Mouse (Mus musculus): ENCODE measurements around the gene Maats1.

Gene Maats1

DNA sequence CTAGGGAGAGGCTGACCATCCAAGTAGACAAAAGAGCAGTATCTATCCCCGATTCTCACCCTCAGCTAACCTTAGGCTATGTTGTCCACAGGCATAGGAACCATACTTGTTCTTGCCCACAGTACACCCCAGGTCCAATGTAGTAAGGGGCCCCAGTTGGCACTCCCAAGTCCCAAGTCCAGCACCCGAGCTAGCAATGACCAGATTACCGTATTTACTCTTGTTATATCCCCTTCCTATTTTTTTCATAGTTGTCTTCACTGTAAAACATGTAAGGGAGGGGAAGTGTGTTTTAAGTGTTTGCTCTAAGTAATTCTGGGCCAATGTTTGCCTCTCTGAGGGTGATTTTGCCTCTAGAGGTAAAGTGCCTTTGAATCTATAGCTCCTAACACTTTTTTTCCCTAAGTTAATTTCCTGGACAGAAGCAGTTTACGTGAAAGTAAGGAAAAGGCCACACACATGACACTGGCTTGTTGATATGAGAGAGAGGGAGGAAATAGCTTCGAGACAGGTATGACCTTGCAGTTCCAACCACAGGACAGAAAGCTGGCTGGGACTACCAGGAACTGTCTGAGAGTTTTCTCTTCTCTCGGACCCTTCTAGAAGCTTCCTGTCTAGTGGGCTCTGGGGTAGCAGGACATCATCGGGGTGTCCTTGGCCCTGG, 47.1 kb downstream of the Maats1 start, which contains the start of gene Nr1i2:
Nr1i2 (minus strand) TSS at position 140 of the 664 bp plus-strand sequence.
- DNase-seq (ENCODE audit: low spot score in 2 of 2) = no peak

DNA sequence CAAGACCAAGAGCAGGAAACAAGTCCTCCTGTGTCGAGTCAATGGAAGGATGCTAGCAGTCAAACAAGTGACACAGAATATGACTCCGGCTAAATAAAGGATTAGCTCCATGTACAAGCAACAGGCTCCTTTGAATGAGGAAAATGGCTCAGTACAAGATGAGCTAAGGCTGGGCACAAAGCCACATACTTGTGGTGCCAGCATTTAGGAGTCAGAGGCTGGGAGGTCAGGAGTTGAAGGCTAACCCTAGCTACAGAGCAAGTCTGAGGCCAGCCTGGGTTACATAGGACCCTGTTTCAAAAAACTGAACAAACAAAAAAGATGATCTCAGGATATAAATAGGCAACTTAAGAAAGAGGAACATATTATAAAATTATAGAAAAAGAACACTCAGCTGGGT, 51.8 kb downstream of the Maats1 start:
- DNase-seq (ENCODE audit: low spot score in 2 of 2) = no peak

DNA sequence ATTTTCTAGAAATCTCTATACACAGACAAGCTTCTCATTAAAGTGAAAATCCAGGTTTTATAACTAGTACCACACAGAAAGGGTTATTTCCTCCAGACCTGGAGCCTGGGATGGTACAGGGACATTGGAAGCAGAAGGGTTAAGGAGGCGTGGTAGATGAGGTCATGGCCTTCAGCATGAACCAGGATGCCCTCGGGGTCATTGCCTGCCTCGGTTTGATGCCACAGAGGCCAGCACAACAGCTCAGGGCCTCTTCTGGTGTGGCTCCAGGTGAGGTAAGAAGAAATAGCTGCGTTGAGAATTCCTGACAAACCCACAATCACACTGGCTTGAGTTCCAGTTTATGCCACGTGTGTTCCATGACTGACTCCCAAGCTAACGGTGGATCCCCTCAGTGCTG, 53.1 kb downstream of the Maats1 start:
- no peak for DNase-seq (ENCODE audit: low spot score in 2 of 2)

DNA sequence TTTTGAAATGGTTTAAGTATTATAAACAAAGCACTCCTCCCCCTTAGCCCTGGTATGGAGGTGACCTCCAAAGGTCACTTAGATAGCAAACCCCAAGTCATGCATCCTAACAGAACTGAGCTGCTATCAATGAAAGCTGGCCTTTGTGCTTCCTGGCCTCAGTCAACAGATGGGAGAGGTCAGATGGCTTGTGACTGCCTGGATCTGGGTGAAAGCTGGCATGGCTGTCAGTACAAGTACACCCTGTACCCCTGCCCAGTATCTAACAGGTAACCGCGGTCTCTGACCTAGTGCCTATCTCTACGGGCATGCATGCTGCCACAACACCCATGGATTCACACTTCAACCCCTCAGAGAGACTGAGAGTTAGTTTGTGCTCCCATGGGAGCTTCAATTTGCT, 54.2 kb downstream of the Maats1 start:
- no peak for DNase-seq (ENCODE audit: low spot score in 2 of 2)

DNA sequence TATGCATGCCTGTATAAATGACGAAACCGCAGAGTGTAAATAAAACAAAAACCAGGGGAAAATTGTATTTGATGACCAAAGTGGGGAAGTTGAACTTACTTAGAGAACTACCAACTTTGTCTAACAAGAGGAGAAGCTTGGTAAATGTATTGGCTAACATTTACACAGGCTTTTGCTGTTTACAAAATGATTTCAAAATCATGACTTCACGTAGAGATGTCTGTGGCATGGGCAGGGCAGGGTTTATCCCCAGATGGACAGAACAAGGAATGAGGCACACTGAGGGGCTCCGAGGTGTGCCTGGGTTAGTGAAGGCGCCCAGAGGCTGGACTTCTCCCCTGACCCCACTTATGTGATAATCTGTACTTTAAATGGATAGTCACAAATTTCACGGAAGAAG, 54.6 kb downstream of the Maats1 start:
- DNase-seq (ENCODE audit: low spot score in 2 of 2) = no peak

DNA sequence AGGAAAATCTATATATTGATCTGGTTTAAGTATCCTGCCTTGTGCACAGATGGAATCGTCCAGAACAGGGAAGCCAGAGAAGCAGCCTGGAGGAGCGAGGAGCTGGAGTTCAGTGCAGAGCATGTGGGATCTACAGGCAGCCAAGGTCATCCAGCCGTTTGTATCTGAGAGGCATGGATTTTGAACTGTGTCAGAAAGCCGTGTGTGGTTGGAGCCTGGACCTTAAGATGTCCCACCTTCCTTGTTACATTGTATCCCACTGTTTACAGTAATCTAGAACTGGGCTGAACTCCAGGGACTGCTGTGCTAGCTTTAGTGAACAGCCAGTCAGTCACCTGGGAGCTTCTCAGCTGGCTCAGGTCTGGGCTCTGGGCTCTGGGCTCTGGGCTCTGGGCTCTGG, 55.4 kb downstream of the Maats1 start:
- no peak for DNase-seq (ENCODE audit: low spot score in 2 of 2)

DNA sequence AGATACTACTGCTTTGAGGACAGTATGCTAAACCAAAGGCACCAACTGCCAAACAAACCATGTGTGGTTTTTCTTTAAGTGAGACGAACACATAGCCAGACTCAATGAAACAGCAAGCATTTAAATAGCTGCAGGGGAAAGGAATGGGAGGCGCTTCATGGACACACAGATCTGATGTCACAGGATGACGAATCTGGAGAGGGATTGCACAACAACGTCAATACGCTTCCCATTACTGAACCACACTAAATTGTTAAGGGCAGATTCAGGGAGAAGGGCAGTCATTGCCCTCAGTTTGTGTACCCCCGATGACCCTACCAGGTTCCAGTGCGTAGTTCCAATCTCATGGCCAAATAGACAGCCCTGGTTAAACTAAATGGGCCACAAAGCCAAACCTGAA, 56.1 kb downstream of the Maats1 start:
- no peak for DNase-seq (ENCODE audit: low spot score in 2 of 2)

DNA sequence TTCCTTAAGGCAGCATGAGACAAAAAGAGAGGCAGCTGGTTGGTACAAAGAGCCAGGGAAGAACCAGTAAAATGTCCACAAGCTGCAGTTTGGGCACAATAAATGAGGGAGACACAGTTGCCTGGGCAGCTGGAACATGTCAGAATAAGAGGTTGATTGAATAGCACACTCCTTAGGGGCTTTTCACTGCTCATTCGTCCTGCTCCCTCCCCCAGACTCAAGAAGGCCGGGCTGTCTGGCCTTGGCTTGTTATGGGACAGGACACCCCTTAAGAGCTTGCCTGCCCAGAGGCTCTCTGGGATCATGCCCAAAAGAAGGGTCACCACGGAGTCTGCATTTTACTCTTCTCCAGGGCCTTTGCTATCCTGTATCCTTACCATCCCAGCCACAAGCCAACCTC, 58.6 kb downstream of the Maats1 start:
- no peak for DNase-seq (ENCODE audit: low spot score in 2 of 2)

DNA sequence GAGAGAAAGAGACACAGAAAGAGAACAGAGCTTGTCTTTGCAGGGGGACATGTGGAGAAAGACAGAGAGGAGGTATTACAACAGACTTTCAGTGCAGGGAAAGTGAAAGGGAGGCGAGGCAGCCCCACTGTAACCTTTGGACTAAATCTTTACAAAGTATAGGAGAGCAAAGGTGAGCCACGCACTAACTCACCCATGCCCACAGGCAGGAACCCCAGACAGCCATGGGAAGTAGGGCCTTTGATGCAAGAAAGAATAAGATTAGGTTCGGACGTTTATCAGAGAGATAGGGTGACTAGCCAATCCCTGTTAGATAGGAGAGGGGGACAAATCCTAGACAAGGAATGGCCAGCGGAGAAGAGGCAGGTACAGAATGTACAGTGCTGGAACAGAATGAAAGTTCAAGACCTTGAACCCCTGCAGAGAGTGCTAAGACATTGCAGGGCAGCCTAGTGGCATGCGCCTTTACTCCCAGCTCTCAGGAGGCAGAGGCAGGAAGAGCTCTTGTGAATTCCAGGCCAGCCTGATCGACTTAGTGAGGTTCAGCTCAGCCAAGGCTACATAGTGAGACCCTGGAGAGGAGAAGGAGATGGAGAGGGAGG, 59.3 kb downstream of the Maats1 start:
- no peak for DNase-seq (ENCODE audit: low spot score in 2 of 2)

DNA sequence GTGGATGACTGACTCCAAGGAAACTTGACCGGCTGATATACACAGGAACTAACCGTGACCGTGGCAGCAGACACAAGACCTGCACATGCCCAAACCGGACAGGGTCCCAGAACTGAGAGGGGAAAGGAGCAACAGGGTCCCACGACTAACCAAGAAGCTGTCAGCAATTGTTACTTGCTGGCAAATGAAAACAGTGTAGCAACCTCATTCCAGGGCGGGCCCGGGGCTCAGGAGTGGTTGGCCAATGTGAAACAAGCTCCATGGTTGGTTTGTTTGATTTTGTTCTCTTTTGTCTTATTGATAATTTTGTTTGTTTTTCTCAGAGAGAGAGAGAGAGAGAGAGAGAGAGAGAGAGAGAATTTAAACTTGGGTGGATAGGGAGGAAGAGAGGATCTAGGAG, 61.0 kb downstream of the Maats1 start:
- DNase-seq (ENCODE audit: low spot score in 2 of 2) = no peak

DNA sequence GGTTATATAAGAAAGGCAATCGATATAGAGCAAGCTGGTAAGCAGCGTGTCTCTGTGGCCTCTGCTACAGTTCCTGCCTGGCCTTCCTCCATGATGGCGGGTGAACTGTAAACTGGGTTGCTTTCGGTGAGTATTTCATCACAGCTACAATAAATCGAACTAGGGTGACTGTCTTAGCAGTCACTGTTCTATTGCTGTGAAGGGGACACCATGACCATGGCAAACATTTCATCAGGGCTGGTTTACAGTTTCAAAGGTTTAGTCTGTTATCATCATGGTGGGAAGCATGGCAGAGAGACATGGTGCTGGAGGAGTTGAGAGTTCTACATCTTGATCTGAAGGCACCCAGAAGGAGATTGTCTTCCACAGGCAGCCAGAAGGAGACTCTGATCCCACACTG, 62.1 kb downstream of the Maats1 start:
- DNase-seq (ENCODE audit: low spot score in 2 of 2) = no peak

DNA sequence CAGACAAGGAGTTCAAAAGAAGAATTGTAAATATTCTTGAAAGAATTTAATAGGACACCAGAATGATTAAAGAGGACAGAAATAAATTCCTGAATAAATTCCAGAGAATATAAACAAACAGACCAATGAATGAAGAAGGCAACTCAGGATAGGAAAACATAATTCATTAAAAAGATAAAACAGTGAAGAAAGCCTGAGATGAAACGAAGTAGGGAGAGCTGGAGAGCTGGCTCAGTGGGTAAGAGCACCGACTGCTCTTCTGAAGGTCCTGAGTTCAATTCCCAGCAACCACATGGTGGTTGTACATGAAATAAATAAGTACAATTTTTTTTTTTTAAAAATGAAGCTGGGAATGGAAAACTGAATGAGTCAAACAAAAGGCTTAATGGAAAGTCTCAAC, 67.2 kb downstream of the Maats1 start:
- no peak for DNase-seq (ENCODE audit: low spot score in 2 of 2)

DNA sequence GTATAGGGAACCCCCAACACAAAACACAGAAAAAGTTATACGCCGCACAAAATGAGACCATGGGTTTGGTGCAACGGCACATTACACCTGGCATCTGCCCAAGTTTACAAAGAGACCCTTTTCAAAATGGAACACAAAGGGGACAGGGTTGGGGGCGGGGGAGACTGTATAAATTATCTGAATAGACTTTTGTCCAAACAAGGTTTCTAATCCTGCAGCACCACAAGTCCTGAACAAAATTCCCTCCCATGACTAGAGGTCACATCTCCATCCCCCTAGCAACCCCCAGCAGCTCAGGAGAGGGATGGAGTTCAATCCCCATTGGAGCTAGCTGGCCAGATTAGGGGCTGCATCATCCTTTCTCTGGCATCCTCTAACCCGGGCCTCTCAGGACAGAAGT, 69.5 kb downstream of the Maats1 start:
- no peak for DNase-seq (ENCODE audit: low spot score in 2 of 2)

DNA sequence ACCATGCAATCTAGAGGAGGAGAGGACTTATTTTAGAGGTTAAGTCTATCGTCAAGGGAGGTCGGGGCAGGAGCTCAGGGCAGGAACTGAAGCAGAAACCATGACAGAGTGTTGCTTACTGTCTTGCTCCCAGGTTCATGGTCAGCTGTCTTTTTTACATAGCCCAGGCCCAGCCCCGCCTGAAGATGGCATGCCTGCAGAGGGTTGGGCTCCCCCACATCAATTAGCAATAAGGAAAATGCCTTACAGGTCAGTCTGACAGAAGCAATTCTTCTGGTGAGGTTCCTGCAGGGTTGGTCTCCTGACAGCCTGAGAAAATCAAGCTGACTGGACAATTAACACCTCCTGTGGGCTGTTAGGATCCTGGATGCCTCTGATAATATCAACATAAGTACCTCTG, 70.3 kb downstream of the Maats1 start:
- DNase-seq (ENCODE audit: low spot score in 2 of 2) = no peak

DNA sequence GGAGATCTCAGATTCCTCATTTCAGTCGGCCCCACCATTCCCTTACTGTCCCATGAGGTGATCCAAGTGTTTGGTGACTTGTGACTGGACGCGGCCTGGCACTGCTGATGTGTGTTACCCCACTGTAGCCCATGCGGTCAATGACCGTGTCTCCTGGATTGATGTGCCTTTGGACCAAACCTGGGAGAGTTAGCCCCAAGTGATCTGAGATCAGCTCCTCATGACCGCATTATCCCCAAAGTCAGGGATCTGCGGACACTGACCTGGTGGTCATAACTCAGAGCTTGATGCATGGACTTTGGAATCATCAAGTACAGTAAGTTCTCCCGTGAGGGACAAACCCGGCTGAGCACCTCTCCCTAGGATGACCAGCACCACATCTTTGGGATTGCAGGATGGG, 86.0 kb downstream of the Maats1 start:
- DNase-seq (ENCODE audit: low spot score in 2 of 2) = no peak

DNA sequence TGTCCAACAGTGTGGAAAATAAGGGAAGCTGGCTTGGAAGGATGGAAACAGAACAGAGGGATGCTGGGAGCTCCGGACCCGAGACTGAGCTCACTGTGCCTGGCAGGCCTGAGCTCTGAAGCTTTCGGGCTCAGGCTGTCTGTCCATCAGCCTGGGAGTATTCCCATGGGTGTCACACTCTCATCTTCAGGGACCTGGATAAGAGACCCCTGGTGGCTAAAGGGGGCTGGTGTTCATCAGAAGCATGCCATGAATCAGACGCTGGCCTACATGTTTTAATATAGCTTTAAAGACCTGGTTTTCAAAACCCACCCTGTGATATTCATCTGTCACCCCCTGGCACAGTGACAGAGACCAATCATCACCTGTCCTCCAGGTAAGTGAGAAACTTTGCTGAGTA, 86.8 kb downstream of the Maats1 start:
- DNase-seq (ENCODE audit: low spot score in 2 of 2) = no peak

DNA sequence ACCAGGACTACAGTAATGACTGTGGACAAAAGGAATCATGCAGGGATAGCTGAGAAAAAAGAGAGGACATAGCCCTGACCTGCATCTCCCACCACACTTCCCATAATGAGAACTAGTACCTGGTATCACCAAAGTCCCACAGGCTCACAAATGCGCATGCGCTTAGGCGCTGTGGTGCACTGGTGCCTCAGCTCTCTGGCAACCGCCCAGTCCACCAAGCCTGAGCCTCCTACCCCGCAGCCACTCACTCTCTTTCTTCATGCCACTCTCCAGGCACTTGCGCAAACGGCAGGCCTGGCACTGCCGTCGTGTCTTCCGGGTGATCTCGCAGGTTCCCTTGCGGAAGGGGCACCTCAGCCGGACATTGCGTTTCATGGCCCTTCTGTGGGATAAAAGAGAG, 87.9 kb downstream of the Maats1 start:
- no peak for DNase-seq (ENCODE audit: low spot score in 2 of 2)

DNA sequence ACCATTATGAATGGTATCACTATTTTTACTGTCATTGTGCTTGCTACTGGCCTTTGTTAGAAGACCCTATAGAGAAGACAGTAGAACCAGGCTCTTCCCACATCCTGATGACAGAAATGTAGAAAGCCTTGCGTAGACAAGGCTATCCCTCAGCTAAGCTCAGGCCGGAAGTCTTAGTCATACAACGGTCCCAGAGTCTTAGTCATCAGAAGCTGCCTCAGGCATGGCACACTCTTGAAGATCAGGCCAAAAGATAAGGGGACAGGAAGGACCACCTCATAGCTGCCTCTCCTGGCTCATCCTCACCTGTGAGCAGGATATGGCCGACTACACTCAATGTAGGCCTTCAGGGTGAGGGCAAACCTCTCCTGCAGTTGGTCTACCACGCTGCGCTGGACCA, 91.5 kb downstream of the Maats1 start:
- no peak for DNase-seq (ENCODE audit: low spot score in 2 of 2)

DNA sequence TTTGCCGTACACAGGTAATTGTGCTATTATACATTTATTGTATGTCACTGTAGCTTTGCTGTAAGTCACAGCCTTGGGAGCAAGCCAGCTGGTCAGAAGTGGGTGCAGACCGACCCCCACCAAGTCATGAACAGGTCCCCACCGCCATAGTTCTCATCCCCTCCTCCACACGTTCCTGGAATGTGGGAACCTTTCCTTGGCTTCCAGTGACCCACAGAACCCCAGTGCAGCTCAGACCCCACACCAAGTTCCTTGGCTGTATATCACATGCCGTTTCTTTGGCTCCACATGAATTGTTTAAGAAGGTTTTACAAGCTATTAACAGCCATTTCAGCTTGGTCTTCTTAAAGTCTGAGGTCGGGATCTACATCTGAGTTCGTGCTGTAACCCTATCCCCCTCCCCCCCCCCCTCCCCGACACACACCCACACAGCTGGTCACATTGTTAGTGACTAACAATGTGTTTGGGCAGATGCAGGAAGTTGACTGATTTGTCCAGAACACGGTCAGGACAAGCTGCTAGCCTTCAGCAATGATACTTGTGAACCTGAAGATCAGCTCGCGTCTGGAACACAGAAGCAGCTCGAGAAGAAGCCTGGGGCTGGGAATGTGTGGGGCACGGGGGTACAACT, 93.5 kb downstream of the Maats1 start:
- DNase-seq (ENCODE audit: low spot score in 2 of 2) = no peak
